Mouse (Mus musculus) heart, adult 2 months (tissue): Measurements from ENCODE around the gene Nr2f6. TPM values are rescaled to one million over a fixed set of nuclear protein-coding genes. Genes with fewer than 3 reads are reported as not detected.
A peak's percentile ranks its signal among the peaks of the same experiment; 100 is the strongest.

Experiments
- DNase-seq, 2 experiments: peaks; one replicate each; pipeline ENCODE4 v3.0.0; 2021
- H3K27ac ChIP-seq: fragments of 200-600 bp; 2 replicates; pipeline ENCODE4 v1.8.1; 2022
- H3K27me3 ChIP-seq: fragments of 200-500 bp; 2 replicates; pipeline ENCODE4 v1.6.1; 2012; ENCODE audit warnings: mild to moderate bottlenecking, low read length, inconsistent platforms, mixed read lengths; ENCODE audit not compliant: control insufficient read depth, insufficient read depth
- H3K36me3 ChIP-seq: fragments of 200-500 bp; 2 replicates; pipeline ENCODE4 v1.6.1; 2012; ENCODE audit warnings: low read length, inconsistent platforms; ENCODE audit not compliant: control insufficient read depth, insufficient read depth
- H3K4me1 ChIP-seq: fragments of 200-500 bp; 2 replicates; pipeline ENCODE4 v1.6.1; 2011; ENCODE audit warnings: low read length; ENCODE audit not compliant: control insufficient read depth, insufficient read depth
- H3K4me3 ChIP-seq: fragments of 200-600 bp; 2 replicates; pipeline ENCODE4 v1.8.1; 2022
- H3K79me2 ChIP-seq: fragments of 200-500 bp; replicated peaks from 2 replicates; pipeline ENCODE4 v1.6.1; 2012; ENCODE audit warnings: mild to moderate bottlenecking, inconsistent platforms, low read length, moderate library complexity, mixed read lengths; ENCODE audit not compliant: control insufficient read depth, insufficient read depth
- H3K9ac ChIP-seq: fragments of 200-500 bp; 2 replicates; pipeline ENCODE4 v1.6.1; 2012; ENCODE audit warnings: low read depth, mild to moderate bottlenecking, control low read depth, inconsistent platforms, low read length, mixed read lengths
- CTCF ChIP-seq: fragments of 200-600 bp; IDR thresholded peaks from 2 replicates; pipeline ENCODE4 v1.8.1; 2022; ENCODE audit warnings: antibody characterized with exemption, mild to moderate bottlenecking, moderate library complexity
- EP300 ChIP-seq: fragments of 200-500 bp; IDR thresholded peaks from 2 replicates; pipeline ENCODE4 v1.6.1; 2011; ENCODE audit warnings: low read depth, low read length, control low read depth; ENCODE audit not compliant: insufficient read depth
- POLR2A ChIP-seq: fragments of 200-500 bp; IDR thresholded peaks from 2 replicates; pipeline ENCODE4 v1.6.1; 2011; ENCODE audit warnings: mild to moderate bottlenecking, low read depth, low read length, control low read depth; ENCODE audit not compliant: insufficient read depth
- WGBS: fragments of 180-500 bp; shearing (Covaris S2); methylation state at CpG from one replicate; pipeline ENCODE4 v1.1.7; 2018; 5-methylcytosine and 5-hydroxymethylcytosine counted together
- intact Hi-C: fragments of 180-260 bp; cut with DNase I; formaldehyde crosslinking; loops from one replicate; pipeline ENCODE4 v1.15.1; 2025
- polyA plus RNA-seq: library from polyadenylated mRNA; depleted of rRNA; stranded (reverse); fragments of >200 nt; gene quantifications from 2 replicates; pipeline ENCODE4 v1.2.3, GENCODE M21; 2012
- total RNA-seq, 2 experiments: library from RNA; stranded (reverse); gene quantifications; 2 replicates each; pipeline ENCODE4 v1.2.3; 2021

Nr2f6 gene
- total and polyA plus RNA-seq, 3 experiments: 47.6 to 63.2 (median 56.7) TPM

GRCm38 (mm10) chr8:71373000-71373399 is 8.8 kb downstream of the Nr2f6 start:
- no peaks in the 10 kb centered on the region for H3K27me3 ChIP-seq
- no peak for DNase-seq
- peaks cover 5% of the 10 kb centered on the region for H3K4me1 ChIP-seq
- H3K4me3 ChIP-seq: no peak overlapping the region
- H3K79me2 ChIP-seq: no peaks in the 10 kb centered on the region
- 94% methylated on average over 3 of the region's 3 CpGs for WGBS
- no peaks in the 10 kb centered on the region for H3K36me3 ChIP-seq
- intact Hi-C loops: no loop called here
- H3K27ac ChIP-seq: no peak overlapping the region
- no peak overlapping the region for H3K9ac ChIP-seq
- TF ChIP-seq CTCF (no peak), POLR2A (no peak), EP300 (no peak)

GRCm38 (mm10) chr8:71372427-71372826 is 9.3 kb downstream of the Nr2f6 start:
- WGBS: 87% methylated on average over 12 of the region's 12 CpGs
- TF ChIP-seq CTCF (no peak), EP300 (no peak), POLR2A (no peak)
- Histone ChIP-seq H3K27ac (no peak overlapping the region), H3K36me3 (no peaks in the 10 kb centered on the region), H3K9ac (no peak overlapping the region), H3K79me2 (no peaks in the 10 kb centered on the region), H3K4me1 (peaks cover 7% of the 10 kb centered on the region), H3K27me3 (no peaks in the 10 kb centered on the region), H3K4me3 (no peak overlapping the region)
- intact Hi-C loops: no loop called here
- DNase-seq: no peak

DNA sequence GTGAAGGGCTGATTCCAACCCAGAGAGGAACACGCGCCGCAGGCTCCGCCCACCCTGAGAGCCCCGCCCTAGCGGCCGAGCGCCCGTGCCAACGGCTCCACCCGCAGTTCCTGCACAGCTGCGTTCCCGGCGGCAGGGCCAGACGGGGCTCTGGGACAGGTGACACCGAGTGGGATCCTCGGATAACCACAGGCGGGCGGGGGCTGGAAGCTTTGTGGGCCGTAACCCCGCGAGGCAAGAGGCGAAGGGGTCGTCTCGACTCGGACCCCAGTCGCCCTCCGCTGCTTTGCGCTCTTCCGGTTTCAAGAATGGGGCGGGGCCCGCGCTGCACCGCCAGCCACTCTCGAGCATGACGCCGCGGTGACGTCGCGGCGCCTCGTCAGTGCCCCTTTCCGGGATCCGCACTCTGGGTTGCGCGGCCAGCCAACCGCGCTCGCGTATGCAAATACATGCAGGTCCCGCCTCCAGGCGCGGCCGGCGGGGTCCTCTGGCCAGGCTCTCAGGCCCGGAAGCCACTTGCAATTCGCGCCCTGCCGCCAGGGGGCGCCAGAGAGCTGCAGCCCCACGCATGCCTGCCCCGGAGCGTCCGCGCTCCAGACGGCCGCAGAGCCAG is 10.4 kb downstream of the Nr2f6 start, which contains the start of gene Ocel1:
Gene Ocel1, plus strand, starts transcription at position 63 of the 613 bp plus-strand sequence.
- intact Hi-C loops: loop anchor here (1.0 kb wide), 1 partner anchor 35 kb away; the partner anchor contains the start of gene Ankle1
- DNase-seq: peak; percentile 98 to 99
- H3K36me3 ChIP-seq: no peaks in the 10 kb centered on the region
- H3K27me3 ChIP-seq: no peaks in the 10 kb centered on the region
- peak within 1 kb of the TSS; percentile 99 for H3K27ac ChIP-seq
- peaks cover 7% of the 10 kb centered on the region for H3K4me1 ChIP-seq
- 1% methylated on average over 68 of the region's 68 CpGs for WGBS
- no peaks in the 10 kb centered on the region for H3K79me2 ChIP-seq
- peak within 1 kb of the TSS; percentile 82 for H3K4me3 ChIP-seq
- TF ChIP-seq EP300 (0 out of 2 replicates have a peak, but pooled peaks have one; percentile 48), CTCF (peak; percentile 95), POLR2A (peak; percentile 90)
- H3K9ac ChIP-seq: peak within 1 kb of the TSS; percentile 94

- intact Hi-C loops: loop anchor here (1.0 kb wide), 1 partner anchor 36 kb away; the partner anchor contains the start of gene Ankle1
These were observed 11.0 kb downstream of the Nr2f6 start for GRCm38 (mm10) chr8:71370711-71371235.

GRCm38 (mm10) chr8:71369040-71369718 is 12.6 kb downstream of the Nr2f6 start:
- Histone ChIP-seq H3K4me1 (peaks cover 5% of the 10 kb centered on the region), H3K9ac (no peak overlapping the region), H3K4me3 (no peak overlapping the region), H3K27ac (no peak overlapping the region; the same call in 1 of the 2 replicates), H3K27me3 (no peaks in the 10 kb centered on the region), H3K79me2 (no peaks in the 10 kb centered on the region), H3K36me3 (no peaks in the 10 kb centered on the region)
- DNase-seq: no peak
- TF ChIP-seq EP300 (no peak), CTCF (no peak)
- WGBS: 91% methylated on average over 10 of the region's 10 CpGs
- intact Hi-C loops: no loop called here

More at GRCm38 (mm10) chr8:71370711-71371235, 11.0 kb downstream of the Nr2f6 start:
- H3K36me3 ChIP-seq: no peaks in the 10 kb centered on the region
- DNase-seq: no peak
- no peaks in the 10 kb centered on the region for H3K27me3 ChIP-seq
- peak overlapping the region; percentile 99 for H3K27ac ChIP-seq
- peaks cover 7% of the 10 kb centered on the region for H3K4me1 ChIP-seq
- H3K4me3 ChIP-seq: peak overlapping the region; percentile 82
- TF ChIP-seq POLR2A (no peak), EP300 (no peak), CTCF (no peak)
- H3K9ac ChIP-seq: 0 out of 2 replicates have a peak overlapping the region, but pooled peaks have one; percentile 10
- WGBS: 17% methylated on average over 5 of the region's 5 CpGs
- H3K79me2 ChIP-seq: no peaks in the 10 kb centered on the region

GRCm38 (mm10) chr8:71368366-71368765 is 13.4 kb downstream of the Nr2f6 start:
- Histone ChIP-seq H3K27me3 (no peaks in the 10 kb centered on the region), H3K36me3 (no peaks in the 10 kb centered on the region), H3K79me2 (no peaks in the 10 kb centered on the region), H3K4me3 (no peak overlapping the region), H3K4me1 (peaks cover 5% of the 10 kb centered on the region), H3K27ac (peak overlapping the region; percentile 99), H3K9ac (no peak overlapping the region)
- no peak for DNase-seq
- intact Hi-C loops: no loop called here
- TF ChIP-seq EP300 (no peak), POLR2A (no peak), CTCF (no peak)
